Mouse (Mus musculus) layer of hippocampus, adult 11-12 months (tissue): ENCODE results near the gene Spred2.

Experiments used
- DNase-seq: peaks from one replicate; pipeline ENCODE4 v3.0.0; 2022; ENCODE audit warnings: low spot score

The Spred2 gene

DNA sequence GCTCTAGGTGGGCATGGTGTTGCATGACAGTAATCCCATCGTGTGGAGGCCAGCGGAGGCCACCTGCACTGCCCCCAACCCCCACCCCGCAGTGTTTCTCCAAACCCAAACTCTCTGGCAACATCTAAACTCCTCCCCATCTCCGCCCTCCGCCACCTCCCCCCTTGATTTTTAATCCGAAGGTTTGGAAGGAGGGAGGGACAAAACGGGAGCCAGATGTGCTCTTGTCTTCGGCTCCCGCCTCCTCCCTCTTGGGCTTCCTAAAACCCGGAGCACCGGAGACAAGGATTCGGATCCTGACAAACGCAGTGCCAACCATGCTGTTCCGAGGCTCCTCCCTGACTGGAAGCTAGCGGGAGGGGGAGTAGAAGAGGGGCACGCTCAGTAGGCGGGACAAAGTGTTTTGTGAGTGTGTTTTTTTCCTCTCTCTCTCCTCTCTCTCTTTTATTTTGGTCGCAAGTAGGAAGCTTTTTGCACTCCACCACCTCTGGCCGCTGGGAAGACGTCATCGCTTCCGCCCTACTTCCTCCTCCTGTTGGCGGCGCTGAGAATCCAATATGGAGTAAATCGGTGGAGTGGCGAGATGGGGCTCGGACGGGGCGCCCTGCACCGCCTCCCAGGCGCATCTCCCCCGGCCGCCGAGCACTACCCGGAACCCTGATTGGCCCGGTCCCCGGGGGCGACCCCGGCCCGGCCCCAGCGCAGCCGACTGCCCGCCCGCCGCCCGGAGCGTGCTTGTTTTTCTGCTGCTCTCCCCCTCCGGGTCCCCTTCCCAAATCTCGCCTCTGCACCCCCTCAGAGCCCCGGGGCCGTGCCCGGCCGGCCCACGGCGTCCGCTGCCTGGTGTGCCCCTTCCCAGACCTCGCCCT lies at the start of gene Spred2:
TSS of gene Spred2 (plus strand) at position 488 of the 869 bp plus-strand sequence.
- peak; percentile 88 for DNase-seq

DNA sequence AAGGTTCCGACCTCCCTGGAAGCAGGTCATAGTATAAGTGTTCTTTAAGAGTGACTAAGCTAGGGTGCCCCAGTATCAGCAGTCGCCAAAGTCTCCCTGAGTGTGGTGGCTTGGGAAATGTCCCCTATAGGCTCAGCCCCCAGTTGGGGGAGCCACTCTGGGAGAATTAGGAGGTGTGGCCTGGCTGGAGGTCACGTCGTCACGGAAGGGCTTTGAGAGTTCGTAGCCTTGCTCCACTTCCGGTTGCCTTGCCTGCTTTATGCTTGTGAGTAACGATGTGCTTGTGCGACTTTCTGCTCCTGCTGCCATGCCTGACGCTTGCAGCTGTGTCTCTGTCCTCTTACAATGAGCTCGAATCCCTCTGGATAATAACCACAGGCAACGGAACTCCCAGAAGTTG lies 48.6 kb upstream of the Spred2 start:
- DNase-seq, result no peak

DNA sequence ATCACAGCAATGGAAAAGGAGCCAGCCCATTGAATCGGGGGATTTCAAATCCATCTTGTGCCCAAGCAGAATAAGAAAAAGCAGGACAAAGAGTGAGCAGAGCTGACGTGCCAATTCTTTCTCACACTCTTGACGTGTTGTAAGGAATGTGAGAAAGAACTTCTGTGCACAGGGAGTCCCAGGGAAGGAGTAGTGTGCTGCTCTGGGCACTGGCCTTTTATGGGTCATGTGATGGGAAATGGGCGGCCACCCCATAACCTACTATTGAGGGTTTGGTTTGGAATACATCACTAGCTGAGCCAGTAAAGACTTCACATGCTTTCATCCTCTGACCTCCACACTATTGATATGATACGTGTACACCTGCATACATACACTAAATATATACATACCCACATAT lies 48.2 kb upstream of the Spred2 start:
- DNase-seq, result no peak

DNA sequence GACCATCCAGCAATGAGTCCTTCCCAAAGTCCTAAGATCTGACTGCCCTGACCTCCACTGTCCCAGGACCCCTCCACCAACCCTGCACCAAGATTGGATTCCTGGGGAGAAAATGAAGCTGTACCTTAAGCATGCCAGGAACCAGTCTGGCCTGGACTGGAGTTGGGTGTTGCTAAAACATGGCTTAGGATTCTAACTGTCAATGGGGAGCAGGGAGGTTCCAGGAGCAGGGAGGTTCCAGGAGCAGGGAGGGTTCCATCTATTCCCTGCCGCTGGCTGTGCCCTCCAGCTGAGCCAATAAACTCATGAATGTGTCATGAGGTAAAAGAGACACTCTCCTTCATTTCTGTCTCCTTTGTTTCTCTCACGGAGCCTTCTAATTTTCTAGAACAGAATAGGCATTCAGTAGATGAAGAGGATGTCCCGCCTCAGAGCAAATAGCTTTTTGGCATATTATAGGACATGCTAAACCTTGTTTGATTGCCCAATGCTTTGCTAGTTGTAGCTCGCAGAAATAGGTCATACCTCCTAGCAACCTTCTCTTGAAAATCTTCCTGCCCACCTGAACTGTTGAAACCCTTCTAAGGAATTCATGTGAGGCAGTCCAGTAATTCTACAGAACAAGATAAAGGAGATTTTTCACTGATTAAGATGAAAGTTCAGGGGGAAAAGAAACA lies 46.8 kb upstream of the Spred2 start:
- no peak for DNase-seq

DNA sequence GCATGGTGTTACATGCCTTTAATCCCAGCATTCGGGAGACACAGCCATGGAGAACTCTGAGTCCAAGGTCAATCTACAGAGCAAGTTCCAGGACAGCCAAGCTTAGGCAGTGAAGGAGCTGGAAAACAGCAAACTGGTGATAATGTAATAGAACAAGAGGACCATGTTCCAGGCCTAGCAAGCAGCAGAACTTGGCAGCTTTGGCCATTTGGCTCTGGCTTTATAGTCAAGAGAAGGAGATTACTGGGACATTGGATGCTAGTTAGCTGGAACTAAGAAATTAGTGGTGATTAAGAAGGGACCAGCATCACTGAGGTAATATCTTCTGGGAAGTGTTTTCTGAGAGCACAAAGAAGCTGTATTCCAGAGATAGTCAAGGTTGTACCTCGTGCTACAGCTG lies 42.8 kb upstream of the Spred2 start:
- no peak for DNase-seq

DNA sequence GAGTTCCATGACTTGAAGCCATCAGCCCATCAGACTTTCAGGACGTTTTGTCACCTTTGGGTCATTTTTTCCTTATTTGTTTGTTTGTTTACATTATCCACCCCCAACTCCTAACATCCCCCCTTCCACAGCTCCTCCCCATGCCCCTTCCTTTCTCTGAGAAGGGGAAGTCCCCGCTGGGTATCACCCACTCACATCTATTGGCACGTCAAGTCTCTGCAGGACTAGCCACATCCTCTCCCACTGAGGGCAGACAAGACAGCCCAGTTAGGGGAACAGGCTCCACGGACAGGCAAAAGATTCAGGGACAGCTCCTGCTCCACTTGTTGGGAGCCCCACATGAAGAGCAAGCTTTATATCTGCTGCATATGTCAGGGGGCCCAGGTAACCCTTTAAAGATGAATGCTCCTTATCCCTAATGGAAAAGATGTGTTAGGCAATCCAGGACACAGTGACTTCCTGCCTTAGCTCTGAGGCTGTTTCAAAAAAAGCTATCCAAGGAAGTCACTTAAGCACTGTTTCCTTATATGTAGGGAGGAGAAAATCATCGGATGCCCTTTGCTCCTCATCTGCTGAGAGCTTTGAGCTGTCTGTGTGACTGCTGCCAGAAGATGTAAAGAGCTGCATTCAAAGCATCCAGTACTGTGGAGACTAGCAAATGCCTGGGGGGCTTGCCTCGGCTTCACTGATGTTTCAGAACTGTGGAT lies 33.3 kb upstream of the Spred2 start:
- DNase-seq, result no peak

DNA sequence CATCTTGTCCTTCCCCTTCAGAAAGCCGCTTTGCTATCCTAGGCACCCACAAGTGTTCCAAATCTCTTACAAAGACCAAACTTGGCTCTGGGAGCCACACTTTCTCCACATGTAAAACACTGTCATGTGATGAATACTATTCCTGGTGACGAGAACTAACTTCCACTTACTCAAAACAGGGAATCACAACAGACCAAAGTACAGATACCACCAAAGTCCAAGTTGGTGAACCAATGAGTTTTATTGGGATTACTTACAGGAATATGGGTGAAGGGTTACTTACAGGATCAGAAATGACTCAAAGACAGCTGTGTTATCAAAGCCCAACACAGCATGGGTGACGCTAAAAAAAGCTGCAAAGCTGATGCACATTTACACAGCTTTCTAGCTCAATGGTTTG lies 30.9 kb upstream of the Spred2 start:
- no peak for DNase-seq

DNA sequence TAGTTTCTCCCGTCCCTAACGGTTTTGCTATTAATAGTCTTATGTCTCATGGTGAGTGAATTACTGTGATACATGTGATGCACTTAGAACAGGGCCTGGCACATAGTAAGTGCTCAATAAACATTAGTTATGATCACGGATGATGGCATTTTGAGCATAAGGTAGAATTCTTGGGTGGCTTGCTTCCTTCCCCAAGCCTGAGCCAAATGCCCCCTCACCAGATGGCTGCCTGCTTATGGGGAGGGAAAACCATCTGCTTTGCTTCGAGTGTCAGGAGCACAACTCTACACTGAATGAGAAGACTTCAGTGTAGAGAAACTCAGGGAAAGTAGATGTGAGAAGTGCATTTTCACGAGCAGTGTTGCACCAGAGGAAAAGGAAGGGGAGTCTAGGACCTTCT lies 24.6 kb upstream of the Spred2 start:
- DNase-seq, result peak; percentile 79

DNA sequence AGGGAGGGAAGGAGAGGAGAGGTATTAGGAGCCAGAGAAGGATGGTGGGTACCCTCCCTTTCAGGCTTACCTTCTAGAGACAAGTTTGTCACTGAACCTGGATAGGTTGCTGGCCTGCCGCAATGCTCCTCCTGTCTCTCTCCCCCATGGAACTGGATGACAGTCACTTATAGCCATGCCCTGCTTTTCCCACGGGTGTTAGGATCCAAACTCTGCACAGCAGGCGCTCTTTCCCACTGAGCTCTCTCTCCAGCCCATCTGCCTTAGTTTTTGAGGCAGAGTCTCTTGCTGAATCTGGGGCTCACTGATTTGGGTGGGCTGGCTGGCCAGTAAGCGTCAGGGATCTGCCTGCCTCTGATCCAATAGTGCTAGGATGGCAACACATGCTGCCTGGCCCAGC lies 23.5 kb upstream of the Spred2 start:
- peak; percentile 20 for DNase-seq

DNA sequence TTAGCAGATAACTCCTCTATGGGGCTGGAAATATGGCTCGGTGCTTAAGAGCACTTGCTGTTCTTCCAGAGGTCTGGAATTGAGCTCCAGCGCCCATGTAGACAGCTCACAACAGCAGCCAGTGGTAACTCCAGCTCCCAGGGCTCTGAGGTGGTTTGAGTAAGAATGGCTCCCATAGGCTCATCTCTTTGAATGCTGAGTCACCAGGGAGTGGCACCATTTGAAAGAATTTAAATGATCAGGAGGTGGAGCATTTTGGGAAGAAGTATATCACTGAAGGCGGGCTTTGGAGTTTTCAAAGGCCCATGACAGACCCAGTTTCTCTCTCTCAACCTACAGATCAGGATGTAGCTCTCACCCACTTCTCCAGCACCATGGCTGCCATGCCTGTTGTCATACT lies 13.0 kb upstream of the Spred2 start:
- DNase-seq, result no peak

DNA sequence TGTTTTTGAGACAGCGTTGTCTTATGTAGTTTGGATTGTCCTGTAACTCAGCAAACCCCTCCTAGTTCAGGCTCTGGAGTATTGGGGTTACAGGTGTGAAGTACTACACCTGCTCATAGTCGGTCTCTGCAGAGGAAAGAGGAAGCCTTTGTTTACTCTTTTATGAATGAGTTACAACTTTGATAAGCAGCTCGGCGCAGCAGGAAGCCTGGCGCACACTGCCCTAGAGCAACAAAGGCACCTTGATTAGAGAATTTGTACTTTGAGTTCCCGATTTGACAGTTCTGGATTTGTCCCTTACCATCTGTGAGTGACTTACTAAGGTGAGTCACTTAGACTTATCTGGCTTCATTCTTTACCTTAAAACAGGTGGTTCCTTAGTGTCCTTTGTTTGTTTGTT lies 12.0 kb upstream of the Spred2 start:
- DNase-seq, result no peak

DNA sequence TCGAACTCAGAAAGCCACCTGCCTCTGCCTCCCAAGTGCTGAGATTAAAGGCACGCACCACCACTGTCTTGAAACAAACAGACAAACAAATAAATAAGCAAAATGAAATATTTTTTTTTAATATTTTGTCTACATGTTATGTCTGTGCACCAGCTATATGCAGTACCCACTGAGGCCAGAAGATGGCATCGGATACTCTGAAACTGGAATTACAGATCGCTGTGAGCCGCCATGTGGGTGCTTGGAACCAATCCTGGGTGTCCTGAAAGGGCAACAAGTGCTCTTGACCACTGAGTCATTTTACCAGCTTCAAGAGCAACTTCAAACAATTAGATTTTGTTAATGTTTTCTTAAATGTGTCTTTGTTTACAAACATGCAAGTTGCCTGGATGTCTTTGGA lies 11.5 kb upstream of the Spred2 start:
- no peak for DNase-seq

DNA sequence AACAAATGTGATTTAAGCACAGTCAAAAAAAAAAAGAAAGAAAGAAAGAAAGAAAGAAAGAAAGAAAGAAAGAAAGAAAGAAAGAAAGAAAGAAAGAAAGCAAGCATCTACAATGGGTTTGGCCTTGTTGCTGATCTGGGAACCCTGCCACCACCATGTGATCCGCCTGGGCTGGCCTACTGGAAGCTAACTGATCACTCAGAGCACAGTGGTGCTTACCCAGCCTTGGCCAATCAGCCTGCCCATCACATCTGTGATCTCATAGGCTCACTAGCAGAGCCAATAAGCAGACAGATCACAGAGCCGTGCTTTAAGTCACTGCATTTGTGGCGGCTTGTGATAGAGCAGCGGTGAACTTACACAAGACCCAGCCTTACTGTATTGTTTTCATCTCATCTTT lies 10.4 kb upstream of the Spred2 start:
- no peak for DNase-seq

DNA sequence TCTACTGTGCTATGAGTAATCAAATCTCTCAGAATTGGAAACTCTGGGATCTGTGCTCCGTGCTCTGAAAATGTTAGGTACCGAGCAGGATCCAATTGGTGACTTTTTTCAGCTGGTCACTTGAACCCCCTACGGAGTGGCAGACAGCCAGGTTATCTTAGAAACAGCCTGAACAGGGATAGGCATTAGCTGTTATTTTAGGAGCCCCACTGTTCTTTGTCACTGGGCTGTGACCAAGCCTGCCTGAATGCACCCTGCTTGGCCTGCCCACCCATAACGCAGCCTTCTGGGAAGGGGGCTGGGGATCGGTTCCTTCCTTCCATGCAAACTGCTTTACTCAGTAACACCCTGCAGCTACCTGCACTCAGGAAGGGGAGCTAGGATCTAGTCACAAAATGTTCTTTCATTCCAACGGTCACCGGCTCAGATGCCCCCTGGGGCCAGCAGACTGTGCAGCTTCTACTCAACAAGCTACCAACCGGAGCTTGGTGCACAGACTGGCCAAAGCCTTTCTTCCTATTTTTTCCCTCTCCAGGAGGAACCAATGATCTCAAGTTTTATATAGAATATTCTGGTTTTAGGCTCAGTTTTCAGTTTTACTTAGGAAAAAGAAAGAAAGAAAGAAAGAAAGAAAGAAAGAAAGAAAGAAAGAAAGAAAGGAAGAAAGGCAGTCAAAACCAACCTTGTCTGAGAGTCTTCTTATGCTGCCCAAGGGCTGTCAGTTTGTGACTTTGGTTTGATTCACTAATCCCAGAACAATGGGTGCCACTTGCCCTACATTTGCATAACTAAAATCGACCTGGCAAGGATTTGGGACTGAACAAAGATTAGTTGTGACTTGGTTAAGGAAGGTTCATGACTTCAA lies 6.6 kb upstream of the Spred2 start:
- no peak for DNase-seq

DNA sequence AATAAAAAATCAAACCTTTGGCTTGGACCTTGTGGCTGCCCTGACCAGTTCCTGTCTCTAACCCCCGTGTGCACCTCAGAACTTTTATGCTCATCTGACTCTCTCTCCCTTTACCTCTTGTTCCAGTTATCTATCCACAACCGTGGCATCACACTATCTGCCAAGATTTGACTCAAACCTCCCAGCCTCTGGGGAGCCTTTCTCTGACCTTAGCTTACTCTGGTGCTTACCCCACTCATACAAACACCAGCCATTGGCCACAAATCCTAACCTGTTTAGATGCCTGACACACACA lies 6.0 kb upstream of the Spred2 start:
- DNase-seq, result no peak

DNA sequence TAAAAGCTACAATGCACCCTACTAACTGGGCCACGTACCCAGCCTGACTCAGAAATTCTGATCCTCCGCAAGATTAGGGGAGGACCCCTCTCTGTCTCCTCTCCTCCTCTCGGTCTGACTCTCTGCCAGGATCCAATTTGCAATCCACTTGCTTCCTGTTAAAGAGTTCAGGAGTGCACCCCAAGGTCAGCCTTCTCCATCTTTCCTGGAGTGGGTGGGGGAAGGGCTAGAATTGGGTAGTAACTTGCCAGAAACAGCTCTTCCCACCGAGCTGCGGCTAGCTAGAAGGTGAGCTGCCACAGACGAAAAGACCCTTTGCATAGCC lies 4.8 kb upstream of the Spred2 start:
- no peak for DNase-seq

DNA sequence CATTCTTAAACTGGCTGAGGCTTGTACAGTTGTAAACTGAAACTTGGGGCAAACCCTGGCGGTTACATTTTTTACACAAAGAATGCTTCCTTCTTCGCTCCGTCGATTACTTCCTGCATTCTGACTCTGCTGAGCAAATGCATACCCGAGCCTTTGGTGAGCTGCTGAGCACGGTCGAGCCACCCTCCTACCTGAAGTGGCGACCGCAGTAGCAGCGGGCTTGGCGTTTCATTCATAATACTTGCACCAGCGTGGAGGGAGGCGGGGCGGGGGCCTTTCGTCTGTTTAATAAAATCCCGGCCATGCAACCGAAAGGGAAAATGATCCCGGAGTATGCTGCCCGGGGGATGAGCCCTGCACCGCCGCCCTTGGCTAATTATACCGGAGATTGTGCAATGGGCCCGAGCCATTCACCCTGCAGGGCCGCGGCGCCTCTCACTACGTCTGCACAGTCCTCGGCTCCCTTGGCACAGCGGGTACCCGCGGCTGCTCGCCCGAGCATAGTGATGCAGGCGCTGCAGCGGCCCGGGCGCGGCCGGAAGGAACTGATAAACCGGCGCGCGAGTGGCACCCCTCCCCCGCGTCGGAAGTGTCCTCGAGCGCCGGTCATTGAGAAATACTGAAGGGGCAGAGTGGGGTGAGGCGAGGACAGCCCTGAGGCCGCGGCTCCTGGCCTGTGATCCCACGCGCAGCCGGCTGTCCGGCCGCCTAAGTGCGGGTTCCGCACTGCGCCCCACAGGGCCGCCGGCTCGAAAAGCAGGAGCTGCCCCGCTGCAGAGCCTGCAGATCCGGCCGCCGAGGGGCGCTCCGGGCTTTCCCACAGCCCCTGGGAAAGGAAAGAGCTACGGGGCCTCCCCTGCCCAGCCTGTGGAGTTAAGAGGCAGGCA lies 4.1 kb upstream of the Spred2 start:
- peak; percentile 85 for DNase-seq

DNA sequence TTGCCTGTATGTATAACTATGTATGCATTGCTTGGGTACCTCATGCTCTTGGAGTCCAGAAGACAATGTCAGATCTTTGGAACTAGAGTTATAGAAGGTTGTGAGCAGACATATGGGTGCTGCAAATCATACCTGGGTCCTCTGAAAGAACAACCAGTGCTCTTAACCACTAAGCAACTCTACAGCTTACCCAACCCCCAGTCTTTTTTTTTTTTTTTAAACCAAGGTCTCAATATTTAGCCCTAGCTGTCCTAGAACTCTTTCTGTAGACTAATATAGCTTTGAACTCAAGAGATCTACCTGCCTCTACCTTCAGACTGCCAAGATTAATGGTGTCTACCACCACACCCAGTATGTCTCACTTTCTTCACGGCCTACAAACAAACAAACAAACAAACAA lies 2.5 kb upstream of the Spred2 start:
- no peak for DNase-seq

DNA sequence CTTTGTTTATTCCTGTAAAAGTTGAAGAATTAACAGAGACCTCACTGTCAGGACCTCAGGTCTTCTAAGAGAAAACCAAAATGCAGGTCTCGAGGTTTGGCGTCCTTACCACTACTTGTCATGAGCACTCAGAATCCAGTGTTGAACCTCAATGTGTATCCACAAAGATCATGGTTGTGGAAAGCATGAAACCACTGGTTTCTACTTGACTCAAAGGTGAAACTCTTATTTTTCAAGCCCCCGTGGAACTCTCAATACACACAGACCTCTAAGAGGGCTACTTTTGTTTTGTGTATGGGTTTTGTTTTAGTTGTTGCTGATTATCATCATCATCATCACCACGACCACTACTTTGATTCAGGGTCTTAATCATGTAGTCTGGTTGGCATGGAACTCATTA lies 2.0 kb upstream of the Spred2 start:
- DNase-seq, result no peak

DNA sequence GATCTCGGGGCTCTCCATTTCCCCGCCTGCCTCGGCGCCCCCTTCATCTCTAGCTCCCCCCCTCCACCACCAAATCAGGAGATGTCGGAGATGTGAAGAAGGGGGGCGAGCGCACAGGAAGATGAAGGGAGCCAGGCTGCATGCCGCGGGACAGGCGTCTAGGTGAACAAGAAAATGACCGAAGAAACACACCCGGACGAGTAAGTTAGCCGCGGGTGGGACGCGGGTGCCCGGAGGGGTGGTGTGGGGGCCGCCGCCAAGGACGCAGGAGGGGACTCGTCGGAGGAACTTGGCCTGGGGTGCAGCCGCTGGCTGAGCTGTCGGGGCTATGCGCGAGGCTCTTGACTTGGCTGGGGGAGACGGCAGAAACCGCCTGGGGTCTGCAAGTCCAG lies 578 bp downstream of the Spred2 start:
- peak; percentile 54 for DNase-seq
